In genomic region chr12:27336801-27337200, GRCm38 (mm10) we compare ENCODE assay signal across 13 mouse cellular contexts. TPM values are rescaled to one million over a fixed set of nuclear protein-coding genes. Genes with fewer than 3 reads are reported as not detected.
A peak's percentile ranks its signal among the peaks of the same experiment; 100 is the strongest.
DNase-seq lines count a peak whose midpoint lies in the region; ATAC-seq lines count a peak whose summit lies in the region.
"Had no signal": no experiment of that assay in that cellular context is flagged by ENCODE, and none has a peak within 500 bp of the region (broad histone marks: within the 10 kb centered on the region; RNA-seq: fewer than 3 reads in every experiment).

No protein-coding gene starts in this region.

- no peak overlapping the region for H3K27ac ChIP-seq in kidney, embryonic 14.5 days (ENCODE audit: low read depth, low read length)
- peak overlapping the region; percentile 53; the same call in 1 of the 2 replicates for H3K27ac ChIP-seq in forebrain, embryonic 11.5 days (ENCODE audit: low read depth, low read length)
- H3K27ac ChIP-seq in hindbrain, embryonic 16.5 days (ENCODE audit: low read depth, low read length) = no peak overlapping the region
- H3K27ac ChIP-seq in midbrain, embryonic 15.5 days = peak overlapping the region; percentile 96
- H3K27ac ChIP-seq: layer of hippocampus, adult 2 months; liver, embryonic 13.5 days; macrophage had no signal

- peaks cover 7% of the 10 kb centered on the region; the same call in 1 of the 2 replicates for H3K36me3 ChIP-seq in kidney, embryonic 14.5 days (ENCODE audit: control insufficient read depth, insufficient read depth, low read length)
- H3K36me3 ChIP-seq in forebrain, embryonic 11.5 days (ENCODE audit: control insufficient read depth, insufficient read depth, low read length) = peaks cover 5% of the 10 kb centered on the region; the same call in 1 of the 2 replicates
- H3K36me3 ChIP-seq in hindbrain, embryonic 16.5 days (ENCODE audit: control insufficient read depth, insufficient read depth, low read length) = no peaks in the 10 kb centered on the region
- no peaks in the 10 kb centered on the region for H3K36me3 ChIP-seq in midbrain, embryonic 15.5 days (replicated peaks)
- H3K36me3 ChIP-seq: liver, embryonic 13.5 days had no signal

- no peak for ATAC-seq in kidney, embryonic 14.5 days (ENCODE audit: low FRiP score, low TSS enrichment)
- no peak for ATAC-seq in forebrain, embryonic 11.5 days (replicated peaks; ENCODE audit: low FRiP score)
- no peak for ATAC-seq in hindbrain, embryonic 16.5 days
- ATAC-seq in midbrain, embryonic 15.5 days (replicated peaks) = no peak
- ATAC-seq in megakaryocyte, adult 5-6 weeks (ENCODE audit: poor library complexity, severe bottlenecking) = no peak

- H3K27me3 ChIP-seq in kidney, embryonic 14.5 days (ENCODE audit: control insufficient read depth, insufficient read depth, low read length) = no peaks in the 10 kb centered on the region
- H3K27me3 ChIP-seq in forebrain, embryonic 11.5 days (ENCODE audit: control insufficient read depth, insufficient read depth, low read length) = no peaks in the 10 kb centered on the region
- no peaks in the 10 kb centered on the region for H3K27me3 ChIP-seq in hindbrain, embryonic 16.5 days (replicated peaks; ENCODE audit: control insufficient read depth, insufficient read depth, low read length)
- H3K27me3 ChIP-seq in midbrain, embryonic 15.5 days (replicated peaks) = no peaks in the 10 kb centered on the region

- H3K4me3 ChIP-seq in kidney, embryonic 14.5 days (ENCODE audit: low read length) = peak overlapping the region; percentile 7; the same call in 1 of the 2 replicates
- peak overlapping the region; percentile 100 for H3K4me3 ChIP-seq in forebrain, embryonic 11.5 days (ENCODE audit: low read depth, low read length)
- peak overlapping the region; percentile 63 for H3K4me3 ChIP-seq in hindbrain, embryonic 16.5 days (ENCODE audit: low read length)
- peak overlapping the region; percentile 82 for H3K4me3 ChIP-seq in midbrain, embryonic 15.5 days
- H3K4me3 ChIP-seq: liver, embryonic 13.5 days had no signal

- no peak overlapping the region for H3K9ac ChIP-seq in kidney, embryonic 14.5 days (ENCODE audit: low read depth, low read length)
- H3K9ac ChIP-seq in forebrain, embryonic 11.5 days (ENCODE audit: low read length) = peak overlapping the region; percentile 99
- H3K9ac ChIP-seq in hindbrain, embryonic 16.5 days (ENCODE audit: low read depth, low read length) = peak overlapping the region; percentile 51
- peak overlapping the region; percentile 99 for H3K9ac ChIP-seq in midbrain, embryonic 15.5 days
- H3K9ac ChIP-seq: liver, embryonic 13.5 days had no signal

- no peaks in the 10 kb centered on the region for H3K9me3 ChIP-seq in kidney, embryonic 14.5 days (ENCODE audit: control insufficient read depth, low read length)
- H3K9me3 ChIP-seq in forebrain, embryonic 11.5 days (ENCODE audit: control insufficient read depth, low read length) = no peaks in the 10 kb centered on the region
- no peaks in the 10 kb centered on the region for H3K9me3 ChIP-seq in hindbrain, embryonic 16.5 days (ENCODE audit: control insufficient read depth, low read length)
- H3K9me3 ChIP-seq in midbrain, embryonic 15.5 days = no peaks in the 10 kb centered on the region
- H3K9me3 ChIP-seq: liver, embryonic 13.5 days had no signal

- no peak overlapping the region; the same call in 1 of the 2 replicates for H3K4me2 ChIP-seq in kidney, embryonic 14.5 days (replicated peaks; ENCODE audit: low read depth, low read length)
- peak overlapping the region; percentile 60 for H3K4me2 ChIP-seq in forebrain, embryonic 11.5 days (ENCODE audit: low read depth, low read length, severe bottlenecking)
- peak overlapping the region; percentile 66 for H3K4me2 ChIP-seq in hindbrain, embryonic 16.5 days (ENCODE audit: low read length)
- peak overlapping the region; percentile 67 for H3K4me2 ChIP-seq in midbrain, embryonic 15.5 days
- H3K4me2 ChIP-seq: liver, embryonic 13.5 days had no signal

- 52% methylated on average over 5 of the region's 5 CpGs for WGBS in kidney, embryonic 14.5 days
- 44% methylated on average over 5 of the region's 5 CpGs for WGBS in forebrain, embryonic 11.5 days
- 19% methylated on average over 5 of the region's 5 CpGs for WGBS in hindbrain, embryonic 16.5 days
- 10% methylated on average over 5 of the region's 5 CpGs for WGBS in midbrain, embryonic 15.5 days

- H3K4me1 ChIP-seq in kidney, embryonic 14.5 days (ENCODE audit: control insufficient read depth, insufficient read depth, low read length) = 0 out of 2 replicates have a peak, but pooled peaks cover 5% of the 10 kb centered on the region
- H3K4me1 ChIP-seq in forebrain, embryonic 11.5 days (replicated peaks; ENCODE audit: control insufficient read depth, insufficient read depth, low read length) = 0 out of 2 replicates have a peak, but pooled peaks cover 4% of the 10 kb centered on the region
- H3K4me1 ChIP-seq in hindbrain, embryonic 16.5 days (ENCODE audit: control insufficient read depth, insufficient read depth, low read depth, low read length) = peaks cover 14% of the 10 kb centered on the region
- peaks cover 36% of the 10 kb centered on the region for H3K4me1 ChIP-seq in midbrain, embryonic 15.5 days

- DNase-seq in kidney, postnatal 14 days = no peak
- no peak for DNase-seq in forebrain, embryonic 11.5 days (ENCODE audit: low spot score)
- DNase-seq in heart, adult 11 months = no peak
- no peak for DNase-seq in right cerebral cortex, adult 18-20 months
- DNase-seq: liver, embryonic 13.5 days; thymus, adult 2 months had no signal

RNA-seq across cellular contexts. Expression of gene Sox11, which starts 5.6 kb away (rescaled TPM):
- 109 and 115 TPM in 2 replicates for polyA plus RNA-seq in kidney, embryonic 14.5 days (2014; fragmentation: Nextera tagmentation; extraction: Ambion mirVana)
- 568 and 596 TPM in 2 replicates for polyA plus RNA-seq in forebrain, embryonic 11.5 days (2014; fragmentation: Nextera tagmentation; extraction: Ambion mirVana)
- 179 and 238 TPM in 2 replicates for polyA plus RNA-seq in hindbrain, embryonic 16.5 days (2015; fragmentation: Nextera tagmentation; extraction: Ambion mirVana)
- polyA plus RNA-seq in midbrain, embryonic 15.5 days (2015; fragmentation: Nextera tagmentation; extraction: Ambion mirVana) = 467 and 470 TPM in 2 replicates
- total RNA-seq in megakaryocyte, adult 5-6 weeks (2015) = not detected in 2 replicates
- not detected in 2 replicates for total RNA-seq in megakaryocyte, adult 5-6 weeks (2017)
- total RNA-seq: hematopoietic stem cell, adult 5-6 weeks had no signal
- polyA plus RNA-seq: macrophage had no signal

Comparison
In these comparisons a context has a peak if more than half of its experiments do, and no peak if none do; other contexts are left out.
1. H3K27ac ChIP-seq: peak in forebrain, embryonic 11.5 days (single experiment) and midbrain, embryonic 15.5 days (single experiment); none in kidney, embryonic 14.5 days (single experiment) and hindbrain, embryonic 16.5 days (single experiment).
2. H3K4me3 ChIP-seq: peak in every context shown above with its lines; median percentile 100 in forebrain, embryonic 11.5 days; 82 in midbrain, embryonic 15.5 days; 63 in hindbrain, embryonic 16.5 days; 7 in kidney, embryonic 14.5 days.